Comparison of ENCODE assay signal across 15 mouse cellular contexts in genomic region chr10:68090544-68090943, GRCm38 (mm10).
A peak's percentile ranks its signal among the peaks of the same experiment; 100 is the strongest.
DNase-seq lines count a peak whose midpoint lies in the region; ATAC-seq lines count a peak whose summit lies in the region.
"Had no signal": no experiment of that assay in that cellular context is flagged by ENCODE, and none has a peak within 500 bp of the region (broad histone marks: within the 10 kb centered on the region; RNA-seq: fewer than 3 reads in every experiment).

No protein-coding gene starts in this region.

- H3K9ac ChIP-seq in heart, embryonic 16.5 days (ENCODE audit: low read length): no peak overlapping the region
- H3K9ac ChIP-seq in lung, embryonic 15.5 days: no peak overlapping the region
- H3K9ac ChIP-seq in intestine, embryonic 16.5 days (ENCODE audit: low read depth, low read length): no peak overlapping the region
- no peak overlapping the region for H3K9ac ChIP-seq in midbrain, embryonic 14.5 days (replicated peaks; ENCODE audit: low read length)
- H3K9ac ChIP-seq: forebrain, postnatal 0 days; liver, embryonic 12.5 days; neural tube, embryonic 15.5 days had no signal

- no peak for DNase-seq in heart, adult 8-10 months (ENCODE audit: low spot score)
- no peak for DNase-seq in lung, postnatal 10 days
- peak; percentile 53 for DNase-seq in NIH3T3 (ENCODE audit: low read depth)
- no peak for DNase-seq in midbrain, embryonic 14.5 days
- DNase-seq: forebrain, postnatal 0 days; retina, postnatal 1 day; thymus, postnatal 14 days had no signal

- no peaks in the 10 kb centered on the region for H3K9me3 ChIP-seq in heart, embryonic 16.5 days (replicated peaks; ENCODE audit: control insufficient read depth, low read length)
- H3K9me3 ChIP-seq in lung, embryonic 15.5 days: no peaks in the 10 kb centered on the region
- no peaks in the 10 kb centered on the region for H3K9me3 ChIP-seq in intestine, embryonic 16.5 days (ENCODE audit: control insufficient read depth, low read length)
- H3K9me3 ChIP-seq in midbrain, embryonic 14.5 days (ENCODE audit: control insufficient read depth, low read length): no peaks in the 10 kb centered on the region
- H3K9me3 ChIP-seq: liver, embryonic 12.5 days; megakaryocyte, embryonic 14.5 days; neural tube, embryonic 15.5 days had no signal

- peak overlapping the region; percentile 73 for H3K27ac ChIP-seq in heart, embryonic 16.5 days (ENCODE audit: low read length)
- H3K27ac ChIP-seq in lung, embryonic 15.5 days: peak overlapping the region; percentile 58
- 0 out of 2 replicates have a peak overlapping the region, but pooled peaks have one; percentile 31 for H3K27ac ChIP-seq in intestine, embryonic 16.5 days (ENCODE audit: low read length)
- H3K27ac ChIP-seq in midbrain, embryonic 14.5 days (replicated peaks; ENCODE audit: low read depth, low read length): no peak overlapping the region
- H3K27ac ChIP-seq: liver, embryonic 12.5 days; neural tube, embryonic 15.5 days had no signal

- H3K4me2 ChIP-seq in heart, embryonic 16.5 days (ENCODE audit: low read depth, low read length): 0 out of 2 replicates have a peak overlapping the region, but pooled peaks have one; percentile 7
- no peak overlapping the region for H3K4me2 ChIP-seq in lung, embryonic 15.5 days
- no peak overlapping the region for H3K4me2 ChIP-seq in intestine, embryonic 16.5 days (ENCODE audit: low read depth, low read length)
- H3K4me2 ChIP-seq in midbrain, embryonic 14.5 days (ENCODE audit: low read length): no peak overlapping the region
- H3K4me2 ChIP-seq: liver, embryonic 12.5 days; neural tube, embryonic 15.5 days had no signal

- H3K27me3 ChIP-seq in heart, embryonic 16.5 days (ENCODE audit: control insufficient read depth, insufficient read depth, low read length): no peaks in the 10 kb centered on the region
- no peaks in the 10 kb centered on the region for H3K27me3 ChIP-seq in lung, embryonic 15.5 days
- no peaks in the 10 kb centered on the region for H3K27me3 ChIP-seq in intestine, embryonic 16.5 days (replicated peaks; ENCODE audit: control insufficient read depth, insufficient read depth, low read length)
- no peaks in the 10 kb centered on the region for H3K27me3 ChIP-seq in midbrain, embryonic 14.5 days (ENCODE audit: control insufficient read depth, insufficient read depth, low read length)
- H3K27me3 ChIP-seq: liver, embryonic 12.5 days; megakaryocyte, embryonic 14.5 days; neural tube, embryonic 15.5 days had no signal

- H3K4me1 ChIP-seq in heart, embryonic 16.5 days (ENCODE audit: control insufficient read depth, insufficient read depth, low read length): peaks cover 29% of the 10 kb centered on the region
- H3K4me1 ChIP-seq in lung, embryonic 15.5 days: peaks cover 46% of the 10 kb centered on the region
- H3K4me1 ChIP-seq in intestine, embryonic 16.5 days (ENCODE audit: control insufficient read depth, insufficient read depth, low read length): 0 out of 2 replicates have a peak, but pooled peaks cover 10% of the 10 kb centered on the region
- H3K4me1 ChIP-seq in midbrain, embryonic 14.5 days (ENCODE audit: control insufficient read depth, insufficient read depth, low read length): no peaks in the 10 kb centered on the region
- H3K4me1 ChIP-seq: liver, embryonic 12.5 days; neural tube, embryonic 15.5 days had no signal

- 44% methylated on average over 3 of the region's 3 CpGs for WGBS in heart, embryonic 16.5 days
- WGBS in lung, embryonic 15.5 days: 27% methylated on average over 3 of the region's 3 CpGs
- 43% methylated on average over 3 of the region's 3 CpGs for WGBS in intestine, embryonic 16.5 days
- 93% methylated on average over 3 of the region's 3 CpGs for WGBS in midbrain, embryonic 14.5 days

- H3K36me3 ChIP-seq in heart, embryonic 16.5 days (ENCODE audit: control insufficient read depth, insufficient read depth): peaks cover 15% of the 10 kb centered on the region
- peaks cover 11% of the 10 kb centered on the region for H3K36me3 ChIP-seq in lung, embryonic 15.5 days
- peaks cover 12% of the 10 kb centered on the region; the same call in 1 of the 2 replicates for H3K36me3 ChIP-seq in intestine, embryonic 16.5 days (ENCODE audit: control insufficient read depth, insufficient read depth, low read length)
- peaks cover 6% of the 10 kb centered on the region; the same call in 1 of the 2 replicates for H3K36me3 ChIP-seq in midbrain, embryonic 14.5 days (ENCODE audit: control insufficient read depth, insufficient read depth, low read length)
- H3K36me3 ChIP-seq: neural tube, embryonic 15.5 days had no signal

- peak; percentile 20; the same call in 1 of the 2 replicates for ATAC-seq in heart, embryonic 16.5 days (replicated peaks; ENCODE audit: extremely low read depth, insufficient read depth, low FRiP score)
- ATAC-seq in lung, embryonic 15.5 days (ENCODE audit: borderline replicate concordance, extremely low read depth, low FRiP score, low TSS enrichment): no peak
- peak; percentile 75 for ATAC-seq in intestine, embryonic 16.5 days
- no peak for ATAC-seq in midbrain, embryonic 14.5 days (ENCODE audit: low FRiP score, low TSS enrichment)
- ATAC-seq: activated CD4-positive, CD25-positive, alpha-beta regulatory T cell, adult 4 months; forebrain, postnatal 0 days; liver, embryonic 12.5 days had no signal

- H3K4me3 ChIP-seq in heart, embryonic 16.5 days (ENCODE audit: low read length): no peak overlapping the region
- no peak overlapping the region for H3K4me3 ChIP-seq in lung, embryonic 15.5 days
- H3K4me3 ChIP-seq in intestine, embryonic 16.5 days (ENCODE audit: low read length): no peak overlapping the region
- no peak overlapping the region for H3K4me3 ChIP-seq in midbrain, embryonic 14.5 days (replicated peaks; ENCODE audit: low read depth, low read length)
- H3K4me3 ChIP-seq: erythroblast, embryonic 14.5 days; liver, embryonic 12.5 days; megakaryocyte, embryonic 14.5 days; neural tube, embryonic 15.5 days had no signal

Comparison
In these comparisons a context has a peak if more than half of its experiments do, and no peak if none do; other contexts are left out.
1. ATAC-seq: peak in heart, embryonic 16.5 days (single experiment) and intestine, embryonic 16.5 days (single experiment); none in lung, embryonic 15.5 days (single experiment) and midbrain, embryonic 14.5 days (single experiment).